Mouse (Mus musculus): ENCODE measurements around the gene Aanat. TPM values are rescaled to one million over a fixed set of nuclear protein-coding genes. Genes with fewer than 3 reads are reported as not detected.

Gene Aanat
- not detected for total RNA-seq (2022)

DNA sequence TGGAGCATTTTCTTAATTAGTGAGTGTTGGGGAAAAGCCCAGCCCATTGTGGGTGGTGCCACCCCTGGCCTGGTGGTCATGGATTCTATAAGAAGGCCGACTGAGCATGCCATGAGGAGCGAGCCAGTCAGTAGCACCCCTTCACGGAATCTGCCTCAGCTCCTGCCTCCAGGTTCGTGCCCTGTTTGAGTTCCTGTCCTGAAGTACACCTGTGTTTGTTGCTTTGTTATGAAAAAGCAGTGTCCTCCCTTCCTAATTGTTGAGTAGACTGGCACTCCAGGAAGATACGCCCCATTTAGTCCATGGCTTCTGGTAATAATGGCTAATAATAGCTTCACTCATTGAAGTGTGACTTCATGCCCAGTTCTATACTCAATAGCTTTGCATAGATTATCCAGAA lies at the start of gene Aanat:
TSS of gene Aanat (plus strand) at position 123 of the 400 bp plus-strand sequence.
- no peak for DNase-seq (ENCODE audit: low spot score in 2 of 2)

DNA sequence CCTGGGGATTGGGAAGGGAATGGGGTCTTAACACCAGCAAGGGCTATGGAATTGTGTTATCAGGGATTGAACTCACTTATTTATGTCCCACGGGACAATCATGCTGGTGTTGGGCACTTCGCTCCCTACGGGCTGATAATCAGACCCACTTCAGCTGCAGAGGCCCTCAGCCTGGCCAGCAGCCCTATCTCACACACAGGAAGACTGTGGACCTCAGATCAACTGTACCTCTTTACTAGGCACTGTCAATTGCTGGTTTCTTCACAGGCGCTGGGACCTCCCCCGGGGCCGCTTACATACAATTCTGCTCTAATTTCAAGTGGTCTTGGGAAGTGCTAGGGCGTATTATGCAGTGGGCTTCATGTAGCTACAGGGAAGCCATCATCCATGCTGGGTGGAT lies 49.5 kb upstream of the Aanat start:
- no peak for DNase-seq (ENCODE audit: low spot score in 2 of 2)

DNA sequence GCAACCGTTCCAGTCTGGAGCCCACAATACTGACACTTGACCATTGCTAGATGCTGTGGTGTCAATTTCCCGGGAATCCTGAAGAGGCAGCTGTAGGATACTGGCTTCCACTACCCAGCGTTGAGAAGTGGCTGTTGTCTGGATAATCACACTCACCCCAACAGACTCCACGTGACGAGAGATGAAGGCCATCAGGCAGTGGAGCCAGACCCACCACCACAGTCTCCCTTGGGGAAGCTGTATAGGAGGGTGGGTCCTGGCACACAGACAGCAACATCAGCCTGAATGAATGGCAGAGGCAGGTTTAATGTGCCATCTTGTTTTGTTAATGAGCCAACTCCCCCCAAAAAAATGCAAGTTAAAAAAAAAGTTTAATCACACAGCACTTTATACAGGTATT lies 48.8 kb upstream of the Aanat start:
- no peak for DNase-seq (ENCODE audit: low spot score in 2 of 2)

DNA sequence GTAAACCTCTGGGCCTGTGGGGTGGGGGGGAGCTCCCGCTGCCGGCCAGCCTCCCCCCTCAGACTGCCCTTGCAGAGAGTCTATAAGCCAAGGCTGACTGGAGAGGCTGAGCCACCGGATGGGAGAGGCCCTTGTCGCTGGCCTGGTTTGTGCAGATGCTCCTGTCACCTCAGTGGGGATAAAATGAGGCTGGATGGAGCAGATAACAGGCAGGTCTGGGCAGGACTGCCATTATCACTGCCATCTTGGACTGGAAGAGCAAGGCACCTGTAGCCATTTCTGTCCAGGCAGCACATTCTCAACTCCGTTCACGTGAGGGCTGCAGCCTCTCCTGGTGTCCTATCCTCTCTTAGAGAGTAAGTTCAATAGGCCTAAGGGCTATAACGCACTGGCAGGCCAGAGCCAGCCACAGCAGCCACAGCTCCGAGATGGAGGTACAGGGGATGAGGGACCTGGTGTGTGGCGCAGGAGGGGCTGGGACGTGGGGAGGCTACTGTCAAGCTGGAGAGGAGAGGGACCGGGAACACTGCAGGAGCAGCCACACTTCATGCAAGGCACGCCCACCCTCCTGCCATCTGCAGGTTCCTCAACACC lies 48.0 kb upstream of the Aanat start:
- no peak for DNase-seq (ENCODE audit: low spot score in 2 of 2)

DNA sequence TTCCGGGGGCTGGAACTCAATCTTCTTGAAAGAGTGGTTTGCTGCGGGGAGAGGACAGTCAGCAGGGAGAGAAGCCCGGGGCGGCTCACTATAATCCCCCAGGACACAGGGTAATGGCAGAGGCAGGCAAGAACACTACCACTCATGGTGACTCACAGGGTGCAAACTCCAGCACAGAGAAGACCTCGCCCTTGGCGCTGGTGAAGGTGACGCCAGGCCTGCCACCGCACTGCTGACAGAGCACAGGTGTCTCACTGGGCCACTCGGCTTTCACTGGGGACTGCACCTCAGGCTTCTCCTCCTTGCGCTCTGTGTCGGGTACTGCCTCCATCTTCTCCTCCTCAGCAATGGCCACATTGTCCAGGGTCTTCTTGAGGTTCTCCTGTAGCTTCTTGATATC lies 45.0 kb upstream of the Aanat start:
- no peak for DNase-seq (ENCODE audit: low spot score in 2 of 2)

DNA sequence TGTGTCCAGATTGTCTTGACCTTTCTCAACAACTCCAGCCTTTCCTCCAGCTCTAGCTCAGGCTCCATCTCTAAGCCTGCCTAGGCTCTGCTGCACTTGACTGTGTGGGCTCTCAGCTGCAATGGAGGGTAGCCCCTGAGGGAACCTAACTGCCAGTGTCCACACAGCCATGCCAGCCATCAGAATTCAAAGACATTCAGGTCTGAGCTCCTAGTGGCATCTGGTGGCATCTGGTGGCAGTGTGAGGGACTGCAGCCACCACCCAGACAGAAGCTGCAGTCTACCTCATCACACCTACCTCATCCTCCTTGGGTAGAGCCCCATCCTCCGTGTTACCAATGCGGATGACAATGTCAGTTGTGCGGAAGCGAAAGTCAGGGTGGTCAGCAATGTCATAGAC lies 43.1 kb upstream of the Aanat start:
- DNase-seq (ENCODE audit: low spot score in 2 of 2) = no peak

DNA sequence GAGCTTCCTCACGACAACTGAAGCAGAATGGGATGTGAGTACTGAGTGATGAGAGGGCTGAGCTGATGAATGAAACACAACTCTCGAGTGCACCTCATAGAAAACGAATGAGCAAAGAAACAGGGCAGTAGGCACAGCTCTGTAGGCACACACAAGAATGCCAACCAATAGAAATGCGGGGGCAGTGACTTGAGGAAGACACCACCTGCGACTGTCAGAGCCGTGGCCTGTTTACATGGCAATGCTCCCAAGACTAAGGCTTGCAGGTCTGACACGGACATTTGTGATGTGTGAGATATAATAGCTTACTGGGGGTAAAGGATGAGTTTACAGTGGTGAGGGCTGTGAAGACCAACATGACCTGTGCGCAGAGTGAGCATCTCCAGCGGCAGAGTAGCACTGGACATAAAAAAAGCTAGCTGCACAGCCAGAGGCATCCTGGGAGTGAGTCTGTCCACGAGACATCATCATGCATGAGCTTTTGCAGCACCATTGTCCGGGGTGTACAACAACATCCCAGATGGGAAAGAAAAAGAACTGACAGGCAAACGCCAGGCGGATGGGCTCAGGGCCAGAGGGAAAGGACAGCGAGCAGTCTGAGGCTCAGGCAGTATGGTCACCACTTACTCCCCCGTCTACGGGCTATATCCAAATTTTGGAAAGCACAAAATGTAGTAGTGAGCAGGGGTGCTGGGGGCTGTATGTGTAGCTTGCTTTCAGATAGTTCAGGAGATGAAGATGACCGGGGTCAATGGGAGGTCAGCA lies 38.8 kb upstream of the Aanat start:
- no peak for DNase-seq (ENCODE audit: low spot score in 2 of 2)

DNA sequence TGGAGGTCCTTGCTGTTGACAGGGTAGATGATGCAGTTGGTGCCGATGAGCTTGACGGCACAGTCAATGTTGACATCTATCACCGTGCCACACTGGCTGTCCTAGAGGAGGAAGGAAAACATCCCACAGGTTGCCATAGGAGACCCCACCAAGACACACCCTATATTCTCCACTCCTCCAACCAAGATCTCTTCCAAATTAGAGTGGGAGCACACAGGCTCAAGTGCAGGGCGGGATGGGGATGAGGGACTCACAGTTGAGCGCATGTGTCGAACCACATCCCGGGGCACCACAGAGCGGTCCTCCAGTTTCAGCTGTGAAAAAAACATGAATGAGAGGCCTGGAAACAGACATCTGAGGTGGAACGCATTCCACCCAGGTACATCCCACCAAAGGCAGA lies 37.5 kb upstream of the Aanat start:
- DNase-seq (ENCODE audit: low spot score in 2 of 2) = no peak

DNA sequence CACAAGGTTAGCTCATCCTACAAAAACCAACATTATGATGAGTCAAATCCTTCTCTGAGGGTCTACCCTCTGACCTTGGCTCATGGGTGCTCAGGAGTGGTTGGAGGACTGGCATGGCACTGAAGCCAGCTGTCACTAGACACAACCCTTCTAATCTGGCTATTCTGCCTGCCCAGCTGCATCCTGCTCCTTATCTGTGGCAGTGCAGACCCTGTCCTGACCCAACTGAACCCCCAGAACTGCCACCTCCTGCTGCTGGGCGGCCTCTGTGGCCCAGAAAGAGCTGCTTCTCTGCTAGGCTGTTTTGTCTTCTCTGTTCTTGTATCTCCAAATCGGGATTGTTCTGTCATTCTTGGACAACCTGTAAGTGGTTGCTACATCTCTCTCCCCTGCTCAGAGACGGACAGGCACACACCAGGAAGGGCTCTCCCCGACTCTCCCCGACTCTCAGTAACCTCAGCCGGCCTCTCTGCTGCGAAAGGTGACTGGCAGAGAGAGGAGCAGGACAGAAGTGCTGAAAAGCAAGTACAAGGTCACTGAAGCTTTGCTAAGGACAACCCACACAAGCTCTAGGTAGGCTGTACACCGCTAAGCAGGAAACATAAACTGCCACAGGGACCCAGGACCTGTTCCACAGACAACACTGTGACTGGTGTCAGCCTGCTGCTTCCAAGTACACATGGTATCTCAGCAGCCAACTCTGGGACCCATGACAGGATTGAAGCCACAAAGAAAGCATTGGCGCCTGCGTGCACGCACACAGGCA lies 36.8 kb upstream of the Aanat start:
- no peak for DNase-seq (ENCODE audit: low spot score in 2 of 2)

DNA sequence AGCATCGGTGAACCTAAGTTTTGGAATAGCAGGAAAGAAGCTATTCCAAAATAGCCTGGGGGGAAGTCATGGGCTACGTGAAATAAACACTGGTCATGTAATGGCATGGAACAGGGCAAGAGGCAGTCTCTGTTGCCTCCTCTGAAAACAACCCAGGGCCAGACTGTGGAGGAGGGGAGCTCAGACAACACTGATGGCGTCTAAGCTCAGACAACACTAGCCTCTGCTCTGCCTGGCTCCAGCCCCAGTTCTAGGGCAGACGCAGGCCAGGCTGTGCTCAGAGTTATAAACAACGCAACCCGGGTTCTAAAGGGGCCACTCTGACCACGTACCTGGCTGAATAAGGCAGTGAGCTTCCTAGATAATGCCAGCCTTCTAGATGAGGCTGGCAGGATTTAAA lies 35.5 kb upstream of the Aanat start:
- no peak for DNase-seq (ENCODE audit: low spot score in 2 of 2)

DNA sequence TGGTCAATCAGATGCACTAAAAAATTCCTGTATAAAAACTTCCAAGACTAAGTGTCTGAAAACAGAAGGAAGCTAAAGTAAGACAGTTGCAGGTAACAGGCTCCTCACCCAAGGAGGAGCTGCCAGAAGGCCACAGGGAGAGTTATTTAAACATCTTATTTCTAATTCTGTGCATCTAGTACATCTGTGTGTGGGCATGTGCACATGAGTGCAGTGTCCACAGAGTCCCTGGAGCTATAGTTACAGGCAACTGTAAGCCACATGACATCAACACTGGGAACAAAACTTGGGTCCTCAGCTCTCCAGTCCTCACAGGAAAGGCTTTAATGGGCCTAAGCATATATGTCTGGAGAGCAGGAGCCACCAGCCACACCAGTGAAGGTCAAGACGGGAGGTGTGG lies 34.0 kb upstream of the Aanat start:
- DNase-seq (ENCODE audit: low spot score in 2 of 2) = no peak

DNA sequence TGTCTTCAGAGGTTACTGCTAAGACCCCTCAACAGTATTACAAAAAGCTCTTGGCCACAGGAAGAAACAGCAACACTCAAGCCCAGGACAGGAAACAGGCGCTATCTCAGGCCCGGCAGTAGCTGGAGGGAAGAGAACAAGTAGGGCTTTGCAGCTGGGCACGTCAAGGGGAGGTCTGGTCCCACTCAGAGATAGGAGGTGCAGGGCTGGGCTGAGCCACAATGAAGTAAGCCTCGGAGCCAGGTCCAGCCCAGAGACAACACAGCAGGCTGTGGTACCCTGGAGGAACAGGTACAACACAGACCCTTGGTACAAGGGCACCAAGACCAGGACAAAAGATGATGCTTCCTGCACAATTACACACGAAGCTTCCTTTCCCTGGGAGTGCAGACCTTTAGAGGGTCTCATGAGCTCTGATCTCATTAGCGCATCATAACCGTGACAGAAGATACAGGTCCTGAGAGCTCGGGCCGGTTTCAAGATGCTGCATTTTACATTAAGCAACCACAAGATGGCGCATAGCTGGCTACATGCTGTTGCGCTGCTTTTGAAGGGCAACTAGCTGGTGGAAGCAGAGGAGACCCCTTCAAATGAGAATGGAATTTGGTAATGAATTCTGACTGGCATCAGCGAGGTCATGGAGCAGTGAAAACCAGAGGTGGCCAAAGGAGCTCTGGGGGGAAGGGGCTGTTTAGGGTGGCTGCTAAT lies 31.9 kb upstream of the Aanat start:
- DNase-seq (ENCODE audit: low spot score in 2 of 2) = no peak

DNA sequence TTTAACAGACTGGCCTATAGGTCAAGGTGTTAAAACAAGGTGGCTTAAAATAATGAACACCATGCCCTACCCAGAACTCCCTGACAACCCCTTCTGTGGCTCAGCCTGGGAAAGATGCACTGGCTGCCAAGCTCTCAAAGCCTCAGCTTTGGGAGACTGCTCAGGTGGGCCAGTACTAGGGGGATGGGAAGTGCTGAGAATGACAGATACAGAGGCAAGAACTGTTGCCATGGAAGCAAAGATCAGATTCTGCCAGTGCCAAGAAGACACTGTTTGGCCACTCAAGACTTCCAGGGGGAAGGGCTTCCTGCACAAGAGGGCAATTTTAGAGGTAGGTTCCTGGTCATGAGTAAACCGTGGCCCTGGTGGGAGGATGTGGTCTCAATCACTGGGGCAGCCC lies 30.7 kb upstream of the Aanat start:
- DNase-seq (ENCODE audit: low spot score in 2 of 2) = no peak

DNA sequence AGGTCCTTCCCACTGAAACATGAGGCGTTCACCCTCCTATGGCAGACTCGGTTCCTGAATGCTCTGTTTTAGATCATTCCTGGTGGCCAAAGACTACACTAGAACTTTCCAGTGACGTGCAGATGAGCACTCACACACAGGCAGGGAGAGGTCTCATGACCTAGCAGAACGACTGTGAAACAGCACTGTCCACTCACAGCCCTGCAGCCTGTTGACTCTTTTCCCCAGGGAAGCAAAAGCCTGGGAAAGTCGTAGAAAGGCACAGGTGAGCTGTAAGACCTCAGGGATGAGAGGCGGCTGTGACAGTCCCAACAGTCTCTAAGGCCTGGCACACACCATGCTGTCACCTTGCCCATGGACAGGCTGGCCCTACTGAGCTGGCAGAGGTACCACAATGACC lies 29.9 kb upstream of the Aanat start:
- no peak for DNase-seq (ENCODE audit: low spot score in 2 of 2)

DNA sequence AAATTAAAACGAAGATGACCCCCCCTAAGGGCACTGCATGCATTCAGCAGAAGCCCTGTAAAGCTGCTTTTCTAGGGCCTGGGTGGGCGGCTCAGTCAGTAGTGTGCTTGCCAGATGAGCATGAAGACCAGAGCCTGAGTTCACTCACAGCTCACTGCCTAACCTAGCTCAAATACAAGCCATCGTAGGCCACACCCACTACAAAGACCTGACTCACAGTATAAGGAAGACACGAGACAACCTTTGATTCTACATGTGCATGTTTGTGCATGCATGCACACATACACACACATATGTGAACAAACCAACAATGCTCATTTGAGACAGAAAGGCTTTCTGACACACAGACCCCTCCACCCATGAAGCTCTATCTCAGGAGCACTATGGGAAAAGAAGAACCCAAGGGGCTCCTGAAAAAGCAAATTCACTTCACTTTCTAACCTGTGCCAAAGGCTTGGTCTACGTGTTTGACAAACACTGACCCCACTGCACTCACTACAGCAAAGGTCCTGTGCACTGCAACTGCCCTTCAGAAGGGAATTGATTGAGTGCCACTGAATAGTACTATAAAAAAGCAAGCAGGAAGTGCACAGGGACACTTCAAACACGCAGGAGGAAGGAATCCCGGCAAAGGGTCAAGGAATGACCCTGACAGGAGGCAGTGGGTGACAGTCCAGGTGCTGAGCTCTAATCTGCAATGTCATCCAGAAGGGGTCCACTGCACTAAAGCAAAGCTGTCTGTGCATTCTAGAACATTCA lies 20.8 kb upstream of the Aanat start:
- no peak for DNase-seq (ENCODE audit: low spot score in 2 of 2)

DNA sequence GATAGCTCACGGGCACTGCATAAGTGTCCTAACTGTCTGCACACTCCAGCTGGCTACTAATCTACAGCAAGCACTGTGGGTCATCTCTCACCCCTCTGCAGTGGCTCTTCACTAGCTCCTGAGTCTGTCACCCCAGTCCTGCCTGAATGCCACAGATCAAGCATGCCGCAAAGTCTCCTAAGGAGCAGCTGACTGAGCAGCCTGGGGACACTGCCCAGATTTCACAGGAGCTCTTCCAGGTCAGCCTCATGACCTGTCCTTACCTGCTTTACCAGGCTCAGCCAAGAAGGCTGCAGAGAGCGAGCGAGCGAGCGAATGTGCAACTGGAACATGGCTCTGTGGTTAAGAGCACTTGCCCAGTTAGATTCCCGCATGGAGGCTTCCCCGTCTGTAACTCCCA lies 18.7 kb upstream of the Aanat start:
- peak in 1 of 2 experiments; percentile 54 for DNase-seq (ENCODE audit: low spot score in 2 of 2)

DNA sequence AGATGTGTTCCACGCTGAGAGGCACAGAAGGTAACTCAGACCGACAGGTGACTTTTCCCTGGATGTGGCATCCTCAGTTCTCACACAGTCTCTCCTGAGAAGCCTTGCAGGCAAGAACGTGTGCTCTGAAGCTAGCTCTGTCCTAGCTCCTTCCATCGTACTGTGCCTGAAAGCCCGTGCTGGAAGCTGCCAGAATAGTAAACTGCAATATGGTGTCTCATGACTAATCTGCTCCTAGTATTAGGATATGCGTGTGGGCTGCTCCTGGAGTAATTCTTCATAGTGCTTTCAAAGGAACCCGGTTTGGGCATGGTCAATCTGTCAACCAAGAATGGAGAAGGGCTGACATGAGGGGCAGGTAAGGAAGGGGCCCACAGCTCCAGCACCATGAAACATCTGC lies 15.4 kb upstream of the Aanat start:
- DNase-seq (ENCODE audit: low spot score in 2 of 2) = no peak

DNA sequence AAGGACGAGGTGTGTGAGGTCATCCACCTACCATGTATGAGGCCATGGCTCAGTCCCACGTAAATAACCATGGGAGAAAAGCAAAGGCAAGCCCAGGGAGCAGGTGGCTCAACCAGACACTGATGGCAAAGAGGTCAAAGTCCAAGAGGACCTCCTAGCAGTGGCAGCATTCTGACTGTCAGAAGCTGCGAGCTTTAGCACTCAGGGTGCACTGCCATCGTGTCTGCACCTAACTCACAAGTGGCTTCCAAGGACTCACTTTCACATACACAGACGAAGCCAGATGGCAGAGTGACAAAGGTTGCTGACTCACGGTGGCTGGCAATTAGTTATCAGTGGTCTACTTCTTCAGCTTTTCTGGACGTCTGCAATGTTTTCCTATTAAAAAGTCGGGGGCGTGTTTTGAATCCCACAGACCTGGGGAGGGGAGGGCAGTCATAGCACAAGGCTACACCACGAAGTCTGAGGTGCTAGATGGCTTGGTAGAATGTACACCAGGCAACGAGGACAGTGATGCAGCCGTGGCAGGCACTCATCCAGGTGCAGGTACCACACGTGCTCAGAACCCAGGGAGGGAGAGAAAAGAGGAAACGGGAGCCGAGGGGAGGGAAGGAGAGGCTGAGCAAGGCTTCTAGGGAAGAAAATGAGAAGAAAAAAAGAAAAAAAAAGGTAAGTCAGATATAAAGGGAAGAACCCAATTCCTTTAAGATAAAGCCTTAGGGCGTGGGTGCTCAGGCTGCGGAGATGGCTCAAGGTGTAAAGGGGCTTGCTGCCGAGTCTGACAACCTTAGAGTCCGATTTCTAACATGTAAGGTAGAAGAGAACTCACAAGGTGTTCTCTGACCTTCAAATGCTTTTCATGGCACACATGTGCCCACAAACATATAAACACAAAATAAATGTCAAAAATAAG lies 14.2 kb upstream of the Aanat start:
- DNase-seq (ENCODE audit: low spot score in 2 of 2) = no peak

DNA sequence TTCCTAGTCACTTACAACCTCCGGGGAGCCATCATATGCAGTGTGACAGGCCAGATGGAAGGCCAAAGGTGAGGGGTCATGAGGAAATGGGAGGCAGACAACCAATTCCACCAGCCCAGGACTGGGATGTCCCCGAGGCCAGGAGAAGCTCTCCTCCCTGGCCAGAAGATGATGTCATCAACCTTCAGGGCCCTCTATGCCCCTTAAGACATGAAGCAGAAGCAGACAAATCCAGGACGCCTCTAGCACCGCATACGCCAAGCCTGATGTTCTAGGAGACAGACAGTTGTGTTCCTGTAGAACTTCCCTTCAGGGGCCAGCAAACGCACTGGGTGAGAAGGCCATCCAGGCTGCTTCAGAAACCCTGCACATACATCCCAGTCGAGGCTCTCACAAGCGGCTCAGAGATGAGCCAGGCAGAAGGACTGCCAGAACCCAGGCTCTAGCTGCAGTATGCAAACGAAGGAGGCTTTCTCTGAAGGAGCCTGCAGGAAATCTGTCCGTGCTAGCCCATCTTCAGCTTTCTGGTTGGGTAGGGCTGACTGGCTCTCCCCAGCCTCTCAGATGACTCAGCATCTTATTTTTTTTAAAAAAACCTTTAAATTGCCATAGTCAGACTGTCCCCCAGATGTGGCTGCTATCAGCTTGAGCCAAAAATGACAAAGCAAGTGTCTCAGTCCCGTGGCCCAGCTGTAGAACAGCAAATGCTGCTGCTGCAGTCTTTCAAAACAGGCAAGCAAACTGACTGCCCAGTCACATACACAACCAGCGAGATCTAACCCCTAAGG lies 13.3 kb upstream of the Aanat start:
- DNase-seq (ENCODE audit: low spot score in 2 of 2) = no peak

Measured in gastrocnemius, adult 8-10 months (tissue).